Mouse (Mus musculus) embryo, embryonic 10.5 days (tissue): ENCODE data around the gene Gm10720.
A peak's percentile ranks its signal among the peaks of the same experiment; 100 is the strongest.
"Not testable (repeated sequence)": the region's sequence is repeated elsewhere in the genome, so short reads cannot be mapped to it uniquely, and the experiment has no call there.

Experiments
- DNase-seq: peaks from one replicate; pipeline ENCODE4 v3.0.0-alpha.2; 2015; ENCODE audit warnings: low spot score

Gm10720 gene

GRCm38 (mm10) chr9:3025653-3026052 lies 10.2 kb downstream of the Gm10720 start:
- DNase-seq = not testable (repeated sequence)

- DNase-seq = not testable (repeated sequence)
These were observed 10.7 kb downstream of the Gm10720 start for GRCm38 (mm10) chr9:3026136-3026535.

GRCm38 (mm10) chr9:3026741-3027140 lies 11.3 kb downstream of the Gm10720 start:
- DNase-seq = not testable (repeated sequence)

DNA sequence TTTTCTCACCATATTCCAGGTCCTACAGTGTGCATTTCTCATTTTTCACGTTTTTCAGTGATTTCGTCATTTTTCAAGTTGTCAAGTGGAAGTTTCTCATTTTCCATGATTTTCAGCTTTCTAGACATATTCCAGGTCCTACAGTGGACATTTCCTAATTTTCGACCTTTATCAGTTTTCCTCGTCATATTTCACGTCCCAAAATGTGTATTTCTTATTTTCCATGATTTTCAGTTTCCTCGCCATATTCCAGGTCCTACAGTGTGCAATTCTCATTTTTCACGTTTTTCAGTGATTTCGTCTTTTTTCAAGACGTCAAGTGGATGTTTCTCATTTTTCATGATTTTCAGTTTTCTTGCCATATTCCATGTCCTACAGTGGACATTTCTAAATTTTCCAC lies 11.7 kb downstream of the Gm10720 start:
- DNase-seq = peak; percentile 70

GRCm38 (mm10) chr9:3029276-3030000 lies 14.0 kb downstream of the Gm10720 start:
- DNase-seq = not testable (repeated sequence)

DNA sequence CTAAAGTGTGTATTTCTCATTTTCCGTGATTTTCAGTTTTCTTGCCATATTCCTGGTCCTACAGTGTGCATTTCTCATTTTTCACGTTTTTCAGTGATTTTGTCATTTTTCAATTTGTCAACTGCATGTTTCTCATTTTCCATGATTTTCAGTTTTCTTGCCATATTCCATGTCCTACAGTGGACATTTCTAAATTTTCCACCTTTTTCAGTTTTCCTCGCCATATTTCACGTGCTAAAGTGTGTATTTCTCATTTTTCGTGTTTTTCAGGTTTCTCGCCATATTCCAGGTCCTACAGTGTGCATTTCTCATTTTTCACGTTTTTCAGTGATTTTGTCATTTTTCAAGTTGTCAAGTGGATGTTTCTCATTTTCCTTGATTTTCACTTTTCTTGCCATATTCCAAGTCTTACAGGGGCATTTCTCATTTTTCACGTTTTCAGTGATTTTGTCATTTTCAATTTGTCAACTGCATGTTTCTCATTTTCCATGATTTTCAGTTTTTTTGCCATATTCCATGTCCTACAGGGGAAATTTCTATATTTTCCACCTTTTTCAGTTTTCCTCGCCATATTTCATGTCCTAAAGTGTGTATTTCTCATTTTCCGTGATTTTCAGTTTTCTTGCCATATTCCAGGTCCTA lies 15.3 kb downstream of the Gm10720 start:
- peak; percentile 94 for DNase-seq

DNA sequence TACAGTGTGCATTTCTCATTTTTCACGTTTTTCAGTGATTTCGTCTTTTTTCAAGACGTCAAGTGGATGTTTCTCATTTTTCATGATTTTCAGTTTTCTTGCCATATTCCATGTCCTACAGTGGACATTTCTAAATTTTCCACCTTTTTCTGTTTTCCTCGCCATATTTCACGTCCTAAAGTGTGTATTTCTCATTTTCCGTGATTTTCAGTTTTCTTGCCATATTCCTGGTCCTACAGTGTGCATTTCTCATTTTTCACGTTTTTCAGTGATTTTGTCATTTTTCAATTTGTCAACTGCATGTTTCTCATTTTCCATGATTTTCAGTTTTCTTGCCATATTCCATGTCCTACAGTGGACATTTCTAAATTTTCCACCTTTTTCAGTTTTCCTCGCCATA lies 18.8 kb downstream of the Gm10720 start, which contains the start of gene Gm17535:
Gene Gm17535 (plus strand): TSS at position 301 of the 400 bp plus-strand sequence.
- not testable (repeated sequence) for DNase-seq

DNA sequence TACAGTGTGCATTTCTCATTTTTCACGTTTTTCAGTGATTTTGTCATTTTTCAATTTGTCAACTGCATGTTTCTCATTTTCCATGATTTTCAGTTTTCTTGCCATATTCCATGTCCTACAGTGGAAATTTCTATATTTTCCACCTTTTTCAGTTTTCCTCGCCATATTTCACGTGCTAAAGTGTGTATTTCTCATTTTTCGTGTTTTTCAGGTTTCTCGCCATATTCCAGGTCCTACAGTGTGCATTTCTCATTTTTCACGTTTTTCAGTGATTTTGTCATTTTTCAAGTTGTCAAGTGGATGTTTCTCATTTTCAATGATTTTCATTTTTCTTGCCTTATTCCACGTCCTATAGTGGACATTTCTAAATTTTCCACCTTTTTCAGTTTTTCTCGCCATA lies 21.1 kb downstream of the Gm10720 start, which contains the start of gene Gm10715:
Gene Gm10715 (plus strand): TSS at position 301 of the 400 bp plus-strand sequence.
- not testable (repeated sequence) for DNase-seq

GRCm38 (mm10) chr9:3038161-3038560 lies 22.7 kb downstream of the Gm10720 start:
- DNase-seq = peak; percentile 10
